Mouse (Mus musculus) B cell, adult 2 months (primary cell): ENCODE data around the gene Rras2.

ENCODE experiments used
- DNase-seq, 2 experiments: peaks; one replicate each; pipeline ENCODE4 v3.0.0; 2022

Rras2 gene

GRCm38 (mm10) chr7:114070458-114070840 lies 47.1 kb downstream of the Rras2 start:
- no peak for DNase-seq

GRCm38 (mm10) chr7:114069726-114070457 lies 47.7 kb downstream of the Rras2 start:
- DNase-seq = peak; percentile 57

GRCm38 (mm10) chr7:114068956-114069533 lies 48.5 kb downstream of the Rras2 start:
- DNase-seq = peak; percentile 83 to 90

- DNase-seq = peak; percentile 87 to 89
These were observed 50.9 kb downstream of the Rras2 start for GRCm38 (mm10) chr7:114066529-114067178.

GRCm38 (mm10) chr7:114065407-114066185 lies 52.0 kb downstream of the Rras2 start:
- no peak for DNase-seq

- no peak for DNase-seq
These were observed 53.6 kb downstream of the Rras2 start for GRCm38 (mm10) chr7:114063966-114064365.

- no peak for DNase-seq
These were observed 54.0 kb downstream of the Rras2 start for GRCm38 (mm10) chr7:114063534-114063933.

GRCm38 (mm10) chr7:114062451-114062850 lies 55.1 kb downstream of the Rras2 start:
- no peak for DNase-seq

GRCm38 (mm10) chr7:114060445-114060844 lies 57.1 kb downstream of the Rras2 start:
- DNase-seq = no peak

- DNase-seq = no peak
These were observed 58.6 kb downstream of the Rras2 start for GRCm38 (mm10) chr7:114058927-114059441.

GRCm38 (mm10) chr7:114058166-114058565 lies 59.4 kb downstream of the Rras2 start:
- DNase-seq = no peak

GRCm38 (mm10) chr7:114053720-114054119 lies 63.9 kb downstream of the Rras2 start:
- DNase-seq = no peak

GRCm38 (mm10) chr7:114045814-114046213 lies 71.8 kb downstream of the Rras2 start:
- DNase-seq = no peak

GRCm38 (mm10) chr7:114043929-114044549 lies 73.5 kb downstream of the Rras2 start:
- DNase-seq = no peak

- DNase-seq = no peak
These were observed 74.3 kb downstream of the Rras2 start for GRCm38 (mm10) chr7:114042973-114043928.

GRCm38 (mm10) chr7:114041349-114041748 lies 76.2 kb downstream of the Rras2 start:
- DNase-seq = no peak

GRCm38 (mm10) chr7:114037237-114037636 lies 80.3 kb downstream of the Rras2 start:
- DNase-seq = no peak

GRCm38 (mm10) chr7:114029596-114029995 lies 88.0 kb downstream of the Rras2 start:
- DNase-seq = no peak

- no peak for DNase-seq
These were observed 88.8 kb downstream of the Rras2 start for GRCm38 (mm10) chr7:114028828-114029227.

- no peak for DNase-seq
These were observed 90.2 kb downstream of the Rras2 start for GRCm38 (mm10) chr7:114027406-114027805.

GRCm38 (mm10) chr7:114026923-114027322 lies 90.7 kb downstream of the Rras2 start:
- no peak for DNase-seq
